Mouse (Mus musculus): ENCODE data around the gene Tcf7l1. TPM values are rescaled to one million over a fixed set of nuclear protein-coding genes. Genes with fewer than 3 reads are reported as not detected.

The Tcf7l1 gene
- total and polyA plus RNA-seq, 3 experiments: not detected

GRCm38 (mm10) chr6:72677079-72677478 is 112.0 kb downstream of the Tcf7l1 start:
- H3K27me3 ChIP-seq (ENCODE audit: control insufficient read depth in 1 of 2, insufficient read depth in 2 of 2, low read length in 2 of 2): peaks cover 7 to 15% of the 10 kb centered on the region in 2 experiments
- no peak overlapping the region for H3K9ac ChIP-seq (ENCODE audit: control insufficient read depth, low read depth, low read length, poor library complexity, severe bottlenecking)
- TF ChIP-seq TCF12 (IDR thresholded peaks at IDR 0.05; ENCODE audit: low read depth, low read length): no peak
- no peak for TF ChIP-seq NRF1 (IDR thresholded peaks at IDR 0.05; ENCODE audit: insufficient read depth, low read depth, low read length, poor library complexity, severe bottlenecking)
- TF ChIP-seq ZMIZ1 (IDR thresholded peaks at IDR 0.05; ENCODE audit: low read depth, low read length): no peak
- TF ChIP-seq CTCF (IDR thresholded peaks at IDR 0.05 in 2 of 3, conservative IDR thresholded peaks at IDR 0.05 in 1 of 3; ENCODE audit: control insufficient read depth in 1 of 3, insufficient read depth in 1 of 3, low read depth in 2 of 3, low read length in 3 of 3, poor library complexity in 1 of 3, severe bottlenecking in 1 of 3): no peak
- no peak overlapping the region for H3K4me3 ChIP-seq (ENCODE audit: control insufficient read depth in 1 of 2, insufficient read depth in 1 of 2, low read depth in 2 of 2, low read length in 2 of 2)
- H3K79me2 ChIP-seq (ENCODE audit: control insufficient read depth, insufficient read depth, low read length, poor library complexity): no peaks in the 10 kb centered on the region
- DNase-seq (ENCODE audit: low read depth, low spot score): no peak
- no peaks in the 10 kb centered on the region for H3K36me3 ChIP-seq (ENCODE audit: control insufficient read depth in 1 of 2, insufficient read depth in 2 of 2, low read length in 2 of 2)
- H3K9me3 ChIP-seq (replicated peaks; ENCODE audit: insufficient read depth, low read length): no peaks in the 10 kb centered on the region
- no peak overlapping the region for H3K27ac ChIP-seq (ENCODE audit: control insufficient read depth, low read depth, low read length)
- H3K4me1 ChIP-seq (ENCODE audit: control insufficient read depth in 1 of 2, insufficient read depth in 2 of 2, low read length in 2 of 2): no peaks in the 10 kb centered on the region

GRCm38 (mm10) chr6:72676376-72676775 is 112.7 kb downstream of the Tcf7l1 start:
- Histone ChIP-seq H3K9me3 (replicated peaks; ENCODE audit: insufficient read depth, low read length) (no peaks in the 10 kb centered on the region), H3K27ac (ENCODE audit: control insufficient read depth, low read depth, low read length) (no peak overlapping the region), H3K4me3 (ENCODE audit: control insufficient read depth in 1 of 2, insufficient read depth in 1 of 2, low read depth in 2 of 2, low read length in 2 of 2) (no peak overlapping the region), H3K4me1 (ENCODE audit: control insufficient read depth in 1 of 2, insufficient read depth in 2 of 2, low read length in 2 of 2) (no peaks in the 10 kb centered on the region), H3K79me2 (ENCODE audit: control insufficient read depth, insufficient read depth, low read length, poor library complexity) (no peaks in the 10 kb centered on the region), H3K36me3 (ENCODE audit: control insufficient read depth in 1 of 2, insufficient read depth in 2 of 2, low read length in 2 of 2) (no peaks in the 10 kb centered on the region), H3K9ac (ENCODE audit: control insufficient read depth, low read depth, low read length, poor library complexity, severe bottlenecking) (no peak overlapping the region), H3K27me3 (ENCODE audit: control insufficient read depth in 1 of 2, insufficient read depth in 2 of 2, low read length in 2 of 2) (peaks cover 7 to 17% of the 10 kb centered on the region in 2 experiments)
- no peak for TF ChIP-seq POLR2A (IDR thresholded peaks at IDR 0.05; ENCODE audit: control insufficient read depth in 1 of 2, insufficient read depth in 1 of 2, low read depth in 1 of 2, low read length in 2 of 2, poor library complexity in 1 of 2)
- TF ChIP-seq CHD2 (IDR thresholded peaks at IDR 0.05; ENCODE audit: low read length): no peak
- no peak for TF ChIP-seq HCFC1 (IDR thresholded peaks at IDR 0.05; ENCODE audit: low read depth, low read length)
- TF ChIP-seq RAD21 (IDR thresholded peaks at IDR 0.05; ENCODE audit: low read depth, low read length): peak; percentile 12
- no peak for TF ChIP-seq GABPA (IDR thresholded peaks at IDR 0.05; ENCODE audit: low read depth, low read length)
- TF ChIP-seq JUND (IDR thresholded peaks at IDR 0.05; ENCODE audit: low read depth, low read length): no peak
- no peak for TF ChIP-seq MYC (IDR thresholded peaks at IDR 0.05; ENCODE audit: low read depth, low read length)
- no peak for TF ChIP-seq ZKSCAN1 (IDR thresholded peaks at IDR 0.05; ENCODE audit: low read depth, low read length)
- peak in 1 of 3 experiments; percentile 25; a peak in 2 of 6 replicates for TF ChIP-seq CTCF (IDR thresholded peaks at IDR 0.05 in 2 of 3, conservative IDR thresholded peaks at IDR 0.05 in 1 of 3; ENCODE audit: control insufficient read depth in 1 of 3, insufficient read depth in 1 of 3, low read depth in 2 of 3, low read length in 3 of 3, poor library complexity in 1 of 3, severe bottlenecking in 1 of 3)
- no peak for TF ChIP-seq POLR2AphosphoS2 (IDR thresholded peaks at IDR 0.05; ENCODE audit: low read length)
- TF ChIP-seq SIN3A (IDR thresholded peaks at IDR 0.05; ENCODE audit: low read length): no peak
- TF ChIP-seq NRF1 (IDR thresholded peaks at IDR 0.05; ENCODE audit: insufficient read depth, low read depth, low read length, poor library complexity, severe bottlenecking): no peak
- no peak for TF ChIP-seq ETS1 (IDR thresholded peaks at IDR 0.05; ENCODE audit: low read depth, low read length)
- DNase-seq (ENCODE audit: low read depth, low spot score): no peak
